Mouse (Mus musculus): ENCODE results near the gene Gm10058. TPM values are rescaled to one million over a fixed set of nuclear protein-coding genes. Genes with fewer than 3 reads are reported as not detected.
"Not testable (repeated sequence)": the region's sequence is repeated elsewhere in the genome, so short reads cannot be mapped to it uniquely, and the experiment has no call there.

Gm10058 gene
- not detected in 2 replicates for polyA plus RNA-seq (2012; rRNA removed)

DNA sequence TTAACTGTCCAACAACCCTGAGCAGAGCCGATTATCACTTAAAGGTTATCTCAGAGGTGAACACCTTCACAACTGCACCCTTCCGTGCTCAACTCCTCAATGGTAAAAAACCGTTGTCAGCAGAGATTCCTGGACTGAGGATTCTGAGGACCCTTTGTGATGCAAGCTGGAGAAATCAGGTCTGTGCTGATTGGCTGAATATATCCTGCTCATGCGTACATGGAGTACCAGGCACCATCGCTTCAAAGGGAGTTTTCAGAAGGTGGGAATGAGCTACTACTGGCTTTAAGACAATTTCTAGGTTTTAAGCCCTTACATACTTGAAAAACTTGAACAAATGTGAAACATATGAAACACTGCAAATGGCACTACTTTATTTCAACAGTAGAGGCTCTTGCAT lies at the start of gene Gm10058:
Gene Gm10058, minus strand, starts transcription at position 101 of the 400 bp plus-strand sequence.
- not testable (repeated sequence) for DNase-seq (ENCODE audit: low read depth, low spot score)
- WGBS = no CpG with 5 or more reads among the region's 5 CpGs

All from large intestine, adult 2 months (tissue).